Mouse (Mus musculus) CD4-positive helper T cell, adult 2 months (primary cell): ENCODE data around the gene Csf2ra.
A peak's percentile ranks its signal among the peaks of the same experiment; 100 is the strongest.
"Not testable (repeated sequence)": the region's sequence is repeated elsewhere in the genome, so short reads cannot be mapped to it uniquely, and the experiment has no call there.

Experiments
- DNase-seq: peaks from one replicate; pipeline ENCODE4 v3.0.0-alpha.2; 2012; ENCODE audit warnings: low read depth, missing footprints, low spot score

Gene Csf2ra

GRCm38 (mm10) chr19:61224678-61225525 lies 3.3 kb downstream of the Csf2ra start:
- DNase-seq = peak; percentile 44

- peak; percentile 29 for DNase-seq
Observed at GRCm38 (mm10) chr19:61223706-61224328, 4.4 kb downstream of the Csf2ra start.

DNA sequence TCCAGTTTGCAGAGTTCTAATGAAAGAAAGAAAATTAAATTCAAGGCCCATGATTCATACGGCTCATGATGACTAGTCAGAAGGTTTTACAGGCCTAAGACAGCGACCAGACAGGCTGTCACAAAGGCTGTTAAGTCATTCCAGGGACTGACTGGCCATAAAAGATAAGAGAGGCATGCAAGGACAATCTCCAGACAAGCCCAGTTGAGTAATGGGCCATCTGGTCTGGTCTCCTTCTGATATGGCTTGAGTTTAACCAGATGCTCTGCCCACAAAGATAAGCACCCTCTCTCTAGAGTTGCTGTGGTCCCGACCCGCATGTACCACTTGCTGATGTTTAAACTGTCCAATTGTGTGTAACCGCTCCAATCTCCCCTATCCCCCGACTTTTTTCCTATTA lies 20.7 kb downstream of the Csf2ra start:
- DNase-seq = not testable (repeated sequence)

GRCm38 (mm10) chr19:61199836-61200235 lies 28.4 kb downstream of the Csf2ra start:
- peak; percentile 51 for DNase-seq

GRCm38 (mm10) chr19:61199316-61199715 lies 28.9 kb downstream of the Csf2ra start:
- peak; percentile 92 for DNase-seq

DNA sequence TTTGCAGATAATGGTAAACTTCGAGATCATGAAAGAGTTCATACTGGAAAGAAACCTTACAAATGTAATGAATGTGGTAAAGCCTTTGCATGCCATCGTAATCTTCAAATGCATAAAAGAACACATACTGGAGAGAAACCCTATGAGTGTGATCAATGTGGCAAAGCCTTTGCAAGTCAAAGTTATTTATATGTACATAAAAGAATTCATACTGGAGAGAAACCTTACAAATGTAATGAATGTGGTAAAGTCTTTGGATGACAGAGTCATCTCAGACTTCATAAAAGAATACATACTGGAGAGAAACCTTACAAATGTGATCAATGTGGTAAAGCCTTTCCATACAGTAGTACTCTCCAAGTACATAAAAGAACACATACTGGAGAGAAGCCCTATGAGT lies 44.6 kb downstream of the Csf2ra start, which contains the start of gene Gm6020:
Gm6020 (plus strand) TSS at position 301 of the 400 bp plus-strand sequence.
- DNase-seq = not testable (repeated sequence)

- no peak for DNase-seq
Observed at GRCm38 (mm10) chr19:61175756-61176324, 52.4 kb downstream of the Csf2ra start, which contains the start of gene Gm7102. TSS of gene Gm7102 (minus strand) at chr19:61176309.
